19 mouse cellular contexts compared by ENCODE assay signal in genomic region chr13:119314356-119314755, GRCm38 (mm10).
"Had no signal": no experiment of that assay in that cellular context is flagged by ENCODE, and none has a peak within 500 bp of the region (broad histone marks: within the 10 kb centered on the region; RNA-seq: fewer than 3 reads in every experiment).

No protein-coding gene starts in this region.

- H3K36me3 ChIP-seq: limb, embryonic 15.5 days; liver, embryonic 12.5 days; midbrain, embryonic 10.5 days; midbrain, embryonic 12.5 days; neural tube, embryonic 13.5 days; neural tube, embryonic 15.5 days had no signal

- DNase-seq: lung, adult 2 months; midbrain, embryonic 14.5 days; retina, postnatal 1 day; right cerebral cortex, adult 18-20 months; right cerebral cortex, postnatal 25 days; right cerebral cortex, postnatal 4 days; spleen, adult 18-20 months; thymus, adult 18-20 months; thymus, postnatal 14 days; thymus, postnatal 36 days had no signal

- H3K4me1 ChIP-seq: limb, embryonic 15.5 days; liver, embryonic 12.5 days; midbrain, embryonic 10.5 days; midbrain, embryonic 12.5 days; neural tube, embryonic 13.5 days; neural tube, embryonic 15.5 days had no signal

- H3K27me3 ChIP-seq: limb, embryonic 15.5 days; liver, embryonic 12.5 days; midbrain, embryonic 12.5 days; neural tube, embryonic 13.5 days; neural tube, embryonic 15.5 days had no signal

- H3K27ac ChIP-seq: limb, embryonic 15.5 days; liver, embryonic 12.5 days; liver, embryonic 14.5 days; midbrain, embryonic 10.5 days; midbrain, embryonic 12.5 days; neural tube, embryonic 13.5 days; neural tube, embryonic 15.5 days had no signal

- ATAC-seq: liver, embryonic 12.5 days; midbrain, embryonic 16.5 days had no signal

- H3K9ac ChIP-seq: limb, embryonic 15.5 days; liver, embryonic 12.5 days; liver, embryonic 14.5 days; midbrain, embryonic 12.5 days; neural tube, embryonic 13.5 days; neural tube, embryonic 15.5 days had no signal

- H3K4me3 ChIP-seq: limb, embryonic 15.5 days; liver, embryonic 12.5 days; midbrain, embryonic 10.5 days; midbrain, embryonic 12.5 days; myocyte; neural tube, embryonic 13.5 days; neural tube, embryonic 15.5 days had no signal

- H3K4me2 ChIP-seq: limb, embryonic 15.5 days; liver, embryonic 12.5 days; midbrain, embryonic 12.5 days; neural tube, embryonic 13.5 days; neural tube, embryonic 15.5 days had no signal

- H3K9me3 ChIP-seq: limb, embryonic 15.5 days; liver, embryonic 12.5 days; midbrain, embryonic 10.5 days; midbrain, embryonic 12.5 days; neural tube, embryonic 13.5 days; neural tube, embryonic 15.5 days had no signal
